Mouse (Mus musculus) frontal cortex, adult (tissue): ENCODE data around the gene Mlph.

Source experiments
- ATAC-seq: cut with Nextera tagmentation; 2 replicates; pipeline ENCODE4 v1.9.2; 2017; ENCODE audit warnings: mild to moderate bottlenecking, moderate library complexity, mixed read lengths; ENCODE audit not compliant: low TSS enrichment

Gene Mlph

GRCm38 (mm10) chr1:90914948-90915569 lies at the start of gene Mlph:
Gene Mlph (plus strand): TSS chr1:90915085.
- no peak for ATAC-seq

DNA sequence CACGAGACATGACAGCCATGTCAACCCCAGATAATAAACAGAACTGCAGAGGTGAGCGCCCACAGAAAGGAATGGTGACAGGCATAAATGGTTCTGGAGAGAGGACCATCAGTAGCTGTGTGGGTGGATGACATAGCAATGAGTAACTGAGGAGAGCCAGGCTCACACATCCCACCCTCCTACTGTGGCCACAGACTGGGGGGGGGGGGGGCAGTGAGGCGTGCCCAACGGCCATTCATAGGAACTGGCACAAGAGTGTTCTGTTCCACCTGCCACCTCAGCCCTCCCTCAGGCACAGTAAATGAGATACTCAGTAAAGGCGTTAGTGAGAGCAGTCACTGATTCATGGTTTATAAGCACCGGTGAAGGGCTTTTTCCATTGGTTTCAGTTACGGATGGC lies 48.2 kb upstream of the Mlph start:
- ATAC-seq, result peak; percentile 72; the same call in 1 of the 2 replicates

DNA sequence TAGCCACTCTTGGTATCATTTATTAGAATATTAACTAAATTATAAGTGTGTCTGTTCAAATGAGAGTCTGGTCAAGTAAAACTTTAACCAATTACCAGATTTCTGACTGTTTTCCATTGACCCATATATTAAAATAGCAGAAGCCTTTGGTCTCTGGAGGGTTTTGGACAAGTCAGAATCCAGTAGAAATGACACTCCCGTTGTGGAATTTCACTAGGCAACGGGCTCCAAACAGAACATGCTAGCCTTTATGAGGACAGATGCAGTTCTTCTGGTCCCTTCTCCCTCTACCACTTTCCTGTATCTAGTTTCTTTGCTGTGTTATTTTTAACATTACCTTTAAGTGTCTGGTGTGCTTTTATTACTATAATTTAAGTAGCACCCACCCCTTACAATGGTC lies 44.3 kb upstream of the Mlph start:
- no peak for ATAC-seq

GRCm38 (mm10) chr1:90875371-90875770 lies 39.5 kb upstream of the Mlph start:
- no peak for ATAC-seq

DNA sequence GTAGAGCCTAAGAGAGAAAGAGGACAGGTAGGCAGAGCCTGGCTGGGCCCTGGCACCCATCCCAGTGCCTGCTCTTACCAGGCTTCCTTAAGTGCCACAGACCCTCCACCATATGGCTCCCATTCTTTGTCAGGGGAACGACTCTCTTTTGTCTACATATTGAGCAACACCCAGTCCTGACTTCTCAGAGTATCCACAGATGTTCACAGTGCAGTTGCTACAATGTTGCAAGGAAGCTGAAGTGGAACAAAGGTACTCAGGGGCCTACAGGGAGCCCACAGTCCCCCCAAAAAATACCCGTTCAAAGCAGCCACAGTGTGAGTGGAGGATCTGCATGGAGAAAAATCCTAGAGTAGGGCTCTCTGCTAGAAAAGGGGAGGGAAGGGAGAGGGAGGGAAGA lies 38.9 kb upstream of the Mlph start:
- ATAC-seq, result no peak

DNA sequence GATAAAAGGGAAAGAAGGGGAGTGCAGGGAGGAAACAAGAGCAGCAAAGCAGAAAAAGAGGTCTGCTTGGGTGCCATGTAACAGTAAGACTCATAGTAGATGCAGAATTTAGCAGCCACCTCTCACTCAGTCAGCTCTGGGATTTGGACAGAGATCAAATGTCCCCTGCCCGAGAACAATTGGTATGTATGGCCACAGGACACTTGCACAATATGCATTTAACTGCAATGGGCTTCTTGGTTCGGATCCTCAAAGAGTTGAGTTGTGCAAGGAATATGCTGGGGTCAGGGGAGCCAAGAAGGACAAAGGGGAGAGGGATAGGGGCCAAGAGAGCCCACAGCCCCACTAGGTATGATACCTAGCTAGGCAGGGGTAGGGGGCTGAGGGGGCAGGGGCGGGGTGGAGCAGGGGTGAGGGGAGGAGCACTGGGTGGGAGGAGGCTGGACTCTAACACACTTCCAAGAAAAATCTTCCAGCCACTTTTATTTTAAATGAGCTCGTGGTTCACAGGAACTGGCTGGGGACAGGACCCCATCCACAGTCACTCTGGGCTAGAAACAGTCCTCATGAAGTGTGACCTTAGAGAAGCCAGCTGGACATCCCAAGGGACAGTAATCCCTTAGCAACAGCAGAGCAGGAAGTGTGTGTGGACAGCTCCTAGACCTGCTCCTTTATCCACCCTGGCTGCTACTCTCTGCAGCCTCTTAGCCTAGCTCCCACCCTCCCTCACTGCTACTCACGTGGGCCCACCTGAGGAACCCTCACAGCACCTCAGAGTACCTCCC lies 38.2 kb upstream of the Mlph start:
- ATAC-seq, result no peak

GRCm38 (mm10) chr1:90885771-90886460 lies 29.0 kb upstream of the Mlph start:
- ATAC-seq, result no peak

- no peak for ATAC-seq
Measured at GRCm38 (mm10) chr1:90894521-90894920, 20.4 kb upstream of the Mlph start.

DNA sequence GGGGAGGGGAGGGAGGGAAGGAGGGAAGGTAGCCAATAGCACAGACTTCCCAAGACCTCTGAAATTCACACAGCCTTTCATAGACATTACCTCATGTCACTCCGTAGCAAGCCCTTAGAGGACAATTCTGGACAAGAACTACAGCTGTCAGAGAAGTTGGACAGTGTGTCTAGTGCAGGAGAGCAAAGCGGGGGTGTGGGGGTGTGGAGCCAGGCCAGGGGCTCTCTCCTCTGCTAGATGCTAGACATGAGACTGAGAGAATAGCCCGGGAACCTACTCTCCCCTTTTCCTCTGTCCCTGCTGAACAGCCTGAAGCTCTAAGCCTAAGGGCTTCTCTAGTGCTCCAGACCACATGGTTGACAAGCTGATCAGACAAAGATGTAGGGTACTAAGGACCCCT lies 19.9 kb upstream of the Mlph start:
- no peak for ATAC-seq

DNA sequence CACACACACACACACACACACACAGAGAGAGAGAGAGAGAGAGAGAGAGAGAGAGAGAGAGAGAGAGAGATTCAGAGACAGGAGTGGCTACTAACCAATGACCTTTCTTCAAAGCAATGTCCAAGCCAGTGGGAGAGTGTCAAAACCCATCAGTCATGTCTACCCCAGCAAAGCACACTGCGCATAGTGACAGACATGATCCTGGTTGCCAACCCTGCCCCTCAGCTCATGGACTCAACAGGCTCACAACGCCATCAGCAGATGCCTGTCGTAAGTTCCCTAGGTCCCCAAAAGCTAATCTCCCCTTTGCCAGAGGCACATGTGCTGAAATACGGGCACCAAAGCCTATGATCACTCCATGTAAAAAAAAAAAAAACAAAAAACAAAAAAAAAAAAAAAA lies 18.6 kb upstream of the Mlph start:
- ATAC-seq, result no peak

DNA sequence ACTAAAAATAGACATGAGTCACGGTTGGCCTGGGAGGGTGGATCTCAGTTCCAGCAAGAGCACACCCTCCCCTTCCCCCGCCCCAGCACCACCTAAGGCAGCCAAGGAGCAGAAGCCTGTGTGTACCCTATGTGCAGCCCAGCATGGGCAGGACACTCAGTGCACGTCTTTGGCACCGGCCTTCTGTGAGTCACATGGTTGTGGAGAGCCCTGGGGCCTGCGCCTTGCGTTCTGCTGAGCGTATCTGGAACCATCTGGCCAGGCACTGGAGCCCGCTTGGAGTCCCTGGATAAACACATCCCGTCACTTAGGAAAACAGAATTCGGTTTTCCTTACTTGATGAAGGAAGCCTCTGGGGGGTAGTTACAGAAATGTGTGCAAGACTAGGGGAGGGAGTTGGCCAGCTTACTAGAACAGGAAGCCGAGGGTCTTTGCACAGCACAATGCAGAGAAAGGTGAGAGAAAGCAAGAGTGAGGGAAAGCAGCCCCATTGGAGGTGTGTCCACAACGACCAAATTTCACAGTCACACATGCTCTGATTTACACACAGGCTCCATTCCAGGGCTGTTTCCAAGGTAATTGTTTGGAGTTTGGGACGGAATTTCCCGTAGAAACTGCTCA lies 18.0 kb upstream of the Mlph start:
- ATAC-seq, result peak; percentile 23; the same call in 1 of the 2 replicates

DNA sequence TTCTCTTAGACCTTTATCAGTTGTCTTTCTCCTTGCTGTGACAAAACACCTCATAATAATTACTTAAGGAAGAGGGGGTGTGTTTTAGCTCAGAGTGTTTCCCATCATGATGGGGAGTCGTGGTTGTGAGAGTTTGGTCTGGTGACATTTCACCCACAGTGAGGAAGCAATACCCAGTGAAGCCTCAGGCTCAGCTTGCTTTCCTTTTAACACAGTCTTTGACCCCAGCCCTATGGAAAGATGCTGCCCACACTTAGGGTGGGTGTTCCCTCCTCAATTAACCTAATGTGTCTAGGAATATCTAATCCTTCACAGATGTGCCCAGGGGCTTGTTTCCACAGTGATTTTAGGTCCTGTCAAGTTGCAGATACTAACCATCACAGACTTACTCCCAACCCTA lies 16.9 kb upstream of the Mlph start:
- no peak for ATAC-seq

DNA sequence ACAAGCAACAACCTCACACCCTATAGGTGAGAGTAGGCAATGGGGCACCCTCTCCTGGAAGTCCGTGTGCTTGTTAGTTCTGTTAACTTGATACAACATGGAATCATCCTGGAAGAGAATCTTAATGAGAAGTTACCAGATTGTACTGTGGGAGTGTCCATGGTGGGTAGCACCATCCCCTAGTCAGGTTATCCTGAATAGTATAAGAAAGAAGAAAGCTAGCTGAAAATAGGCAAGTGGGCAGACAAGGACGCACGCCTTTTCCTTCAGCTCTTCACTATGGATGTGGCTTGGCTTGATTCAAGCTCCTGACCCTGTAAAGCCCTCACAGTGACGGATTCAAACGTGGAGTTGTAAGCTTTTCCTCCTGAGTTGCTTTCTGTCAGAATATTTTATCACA lies 15.1 kb upstream of the Mlph start:
- ATAC-seq, result no peak

GRCm38 (mm10) chr1:90900406-90900805 lies 14.5 kb upstream of the Mlph start:
- 0 out of 2 replicates have a peak, but pooled peaks have one; percentile 31 for ATAC-seq

- no peak for ATAC-seq
Measured at GRCm38 (mm10) chr1:90901246-90901645, 13.6 kb upstream of the Mlph start.

DNA sequence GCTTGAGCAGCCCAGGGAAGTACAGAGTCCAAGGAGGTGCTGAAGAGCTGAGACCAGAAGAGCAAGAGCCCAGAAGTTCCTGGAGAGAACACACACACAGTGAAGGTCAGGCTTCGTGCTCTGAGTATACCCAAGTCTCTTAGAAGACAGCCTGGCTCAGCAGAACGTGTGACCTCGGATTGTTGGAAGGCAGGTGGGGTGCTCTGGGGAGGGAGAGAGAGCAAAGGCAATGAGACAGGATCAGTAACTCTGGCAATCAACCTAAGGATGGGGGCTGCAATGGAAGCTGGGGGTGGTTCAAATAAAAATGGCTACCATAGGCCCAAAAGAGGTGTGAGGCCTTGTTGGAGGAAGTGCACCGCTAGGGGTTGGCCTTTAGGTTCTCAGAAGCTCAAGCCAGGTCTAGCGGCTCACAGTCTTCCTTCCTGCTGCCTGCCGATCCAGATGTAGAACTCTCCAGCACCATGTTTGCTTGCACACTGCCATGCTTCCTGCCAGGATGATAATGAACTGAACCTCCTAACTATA lies 13.1 kb upstream of the Mlph start:
- no peak for ATAC-seq

GRCm38 (mm10) chr1:90902751-90903150 lies 12.1 kb upstream of the Mlph start:
- no peak for ATAC-seq

- no peak for ATAC-seq
Measured at GRCm38 (mm10) chr1:90903211-90903945, 11.5 kb upstream of the Mlph start.

DNA sequence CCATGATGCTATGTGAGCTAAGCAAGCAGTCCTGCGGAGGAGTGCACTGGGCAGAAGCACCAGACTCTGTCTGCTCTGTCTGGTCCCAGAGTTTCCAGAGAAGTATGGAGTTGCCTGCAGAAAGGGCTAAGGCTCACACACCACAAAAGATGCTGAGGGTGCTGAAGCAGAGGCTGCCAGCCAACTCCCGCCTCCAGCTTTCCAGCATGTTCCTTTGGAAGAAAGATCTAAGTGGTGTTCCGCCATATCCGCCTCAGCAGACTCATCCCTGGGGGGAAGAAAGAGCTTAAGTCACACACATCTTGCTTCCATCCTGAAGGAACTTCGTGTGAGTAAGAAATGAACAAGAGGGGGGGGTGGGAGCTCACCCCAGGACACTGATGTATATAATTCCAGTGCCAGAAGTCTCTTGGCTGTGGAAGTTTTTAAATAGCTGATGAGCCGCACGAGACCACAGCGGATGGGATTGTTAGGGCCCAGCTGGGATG lies 10.9 kb upstream of the Mlph start:
- peak; percentile 95 for ATAC-seq

DNA sequence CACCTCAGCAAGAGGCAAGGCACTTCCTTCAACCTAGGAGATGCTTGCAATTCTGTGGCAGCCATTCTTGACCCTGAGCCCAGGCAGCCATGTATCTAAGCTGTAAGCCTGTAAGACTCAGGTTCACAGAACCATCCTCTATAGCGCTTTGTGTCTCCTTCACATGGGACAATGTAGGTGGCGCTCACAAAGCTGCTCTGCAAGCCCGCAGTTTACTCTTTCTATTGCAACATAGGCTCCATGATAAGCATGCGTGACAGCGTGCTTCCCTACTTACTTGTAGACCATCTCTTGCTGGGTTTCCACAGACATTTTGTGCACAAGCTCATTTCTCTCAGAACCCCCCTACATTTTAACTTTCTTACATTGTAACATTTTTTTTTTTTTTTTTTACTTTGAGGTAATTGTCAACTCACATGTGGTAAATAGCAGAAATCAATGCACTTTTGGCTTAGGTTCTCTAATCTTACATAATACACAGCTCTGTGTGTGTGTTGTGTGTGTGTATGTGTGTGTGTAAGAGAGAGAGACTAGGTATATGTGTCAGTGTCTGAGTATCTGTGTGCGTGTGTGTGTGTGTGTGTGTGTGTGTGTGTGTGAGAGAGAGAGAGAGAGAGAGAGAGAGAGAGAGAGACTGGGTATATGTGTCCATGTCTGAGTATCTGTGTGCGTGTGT lies 10.0 kb upstream of the Mlph start:
- ATAC-seq, result no peak

GRCm38 (mm10) chr1:90906357-90906756 lies 8.5 kb upstream of the Mlph start:
- ATAC-seq, result 0 out of 2 replicates have a peak, but pooled peaks have one; percentile 36
